Mouse (Mus musculus): ENCODE data around the gene Rora. TPM values are rescaled to one million over a fixed set of nuclear protein-coding genes. Genes with fewer than 3 reads are reported as not detected.

Gene Rora
- polyA plus RNA-seq, 1 experiment from 2014 or later = 43.6 TPM

DNA sequence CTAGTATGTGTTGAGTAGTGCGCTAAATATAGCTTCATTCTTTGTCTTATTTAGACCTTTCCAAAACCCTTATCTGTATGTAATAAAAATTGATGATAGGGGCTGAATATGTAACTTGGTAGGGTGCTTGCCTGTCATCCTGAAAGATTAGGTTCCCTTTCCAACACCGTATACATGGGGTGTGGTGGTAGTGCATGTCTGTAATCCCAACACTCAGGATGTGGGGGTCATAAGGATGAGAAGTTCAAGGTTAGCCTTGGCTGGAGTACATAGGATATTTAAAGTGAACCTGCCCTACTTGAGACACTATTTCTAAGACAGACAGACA is 743.8 kb downstream of the Rora start:
- 65% methylated on average over 2 of the region's 2 CpGs for WGBS
- Histone ChIP-seq H3K4me2 (ENCODE audit: low read length) (peak overlapping the region; percentile 75), H3K27ac (ENCODE audit: low read length) (peak overlapping the region; percentile 90), H3K4me1 (ENCODE audit: control insufficient read depth, insufficient read depth, low read length) (peaks cover 7% of the 10 kb centered on the region), H3K27me3 (ENCODE audit: control insufficient read depth, insufficient read depth, low read depth, low read length) (no peaks in the 10 kb centered on the region), H3K36me3 (ENCODE audit: control insufficient read depth, insufficient read depth, low read length) (no peaks in the 10 kb centered on the region), H3K9ac (ENCODE audit: low read depth, low read length) (peak overlapping the region; percentile 88), H3K9me3 (replicated peaks; ENCODE audit: control insufficient read depth, low read length, poor library complexity, severe bottlenecking) (no peaks in the 10 kb centered on the region), H3K4me3 (ENCODE audit: low read depth, low read length) (peak overlapping the region; percentile 66)
- peak; percentile 72 for ATAC-seq

DNA sequence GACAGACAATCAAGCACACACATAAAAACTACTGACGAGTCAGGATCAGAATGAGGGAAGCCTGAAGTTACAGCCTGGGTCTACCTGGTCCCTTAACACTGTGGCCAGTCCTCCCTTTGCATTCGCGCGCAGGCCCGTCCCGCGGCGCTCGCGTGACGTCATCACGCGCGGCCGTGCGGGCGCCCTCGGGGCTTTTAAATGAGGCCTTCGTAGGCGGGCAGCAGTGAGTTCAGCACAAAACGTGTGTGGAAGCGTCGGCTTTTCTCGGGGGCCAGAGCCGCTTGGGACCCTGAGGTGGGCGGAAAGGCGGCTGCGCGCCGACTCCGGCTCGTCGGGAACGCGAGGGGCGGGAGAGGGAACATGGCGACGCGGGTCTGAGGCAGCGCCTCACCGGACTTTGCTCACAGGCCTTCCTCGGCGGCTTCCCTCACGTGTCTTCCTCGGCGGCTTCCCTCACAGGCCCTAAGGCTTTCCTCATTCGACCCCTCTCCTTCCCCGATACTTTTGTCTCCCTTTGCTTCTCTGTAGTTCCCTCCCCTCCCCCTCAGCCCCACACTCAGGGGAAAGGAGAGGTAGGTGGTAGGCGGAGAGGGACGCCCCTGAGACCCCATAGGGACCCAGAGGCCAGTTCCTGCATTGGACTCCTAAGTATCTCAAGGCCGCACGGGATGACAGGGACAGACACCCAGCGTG is 744.3 kb downstream of the Rora start, which contains the start of gene Ice2:
Gene Ice2, plus strand, starts transcription at position 147 of the 693 bp plus-strand sequence.
- Histone ChIP-seq H3K9me3 (replicated peaks; ENCODE audit: control insufficient read depth, low read length, poor library complexity, severe bottlenecking) (no peaks in the 10 kb centered on the region), H3K27ac (ENCODE audit: low read length) (peak within 1 kb of the TSS; percentile 90), H3K4me3 (ENCODE audit: low read depth, low read length) (peak within 1 kb of the TSS; percentile 66), H3K4me2 (ENCODE audit: low read length) (peak within 1 kb of the TSS; percentile 75), H3K27me3 (ENCODE audit: control insufficient read depth, insufficient read depth, low read depth, low read length) (no peaks in the 10 kb centered on the region), H3K9ac (ENCODE audit: low read depth, low read length) (peak within 1 kb of the TSS; percentile 88), H3K36me3 (ENCODE audit: control insufficient read depth, insufficient read depth, low read length) (no peaks in the 10 kb centered on the region), H3K4me1 (ENCODE audit: control insufficient read depth, insufficient read depth, low read length) (peaks cover 7% of the 10 kb centered on the region)
- peak; percentile 91 for ATAC-seq
- under 1% methylated on average over 53 of the region's 53 CpGs for WGBS

DNA sequence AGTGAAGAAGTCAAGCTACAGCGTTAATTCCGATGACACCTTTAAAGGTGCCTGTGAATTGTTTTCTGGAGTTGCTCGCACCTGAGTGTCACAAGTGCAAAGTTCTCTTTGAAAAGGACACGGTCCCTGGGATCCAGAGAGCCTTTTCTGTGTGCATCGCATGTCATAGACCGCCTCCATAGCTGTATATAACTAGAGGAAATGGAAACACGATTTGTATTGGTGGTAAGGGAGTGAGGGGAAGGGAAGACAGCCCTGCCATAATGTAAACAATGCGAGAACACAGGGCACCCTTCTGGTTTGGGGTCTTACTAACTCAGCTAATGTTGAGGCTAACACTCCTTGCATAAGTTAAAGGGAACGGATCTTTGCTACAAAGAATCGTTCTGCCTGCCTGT is 744.9 kb downstream of the Rora start:
- Histone ChIP-seq H3K36me3 (ENCODE audit: control insufficient read depth, insufficient read depth, low read length) (no peaks in the 10 kb centered on the region), H3K4me3 (ENCODE audit: low read depth, low read length) (peak overlapping the region; percentile 66), H3K9ac (ENCODE audit: low read depth, low read length) (peak overlapping the region; percentile 88), H3K4me2 (ENCODE audit: low read length) (peak overlapping the region; percentile 75), H3K4me1 (ENCODE audit: control insufficient read depth, insufficient read depth, low read length) (peaks cover 7% of the 10 kb centered on the region), H3K9me3 (replicated peaks; ENCODE audit: control insufficient read depth, low read length, poor library complexity, severe bottlenecking) (no peaks in the 10 kb centered on the region), H3K27me3 (ENCODE audit: control insufficient read depth, insufficient read depth, low read depth, low read length) (no peaks in the 10 kb centered on the region), H3K27ac (ENCODE audit: low read length) (peak overlapping the region; percentile 90)
- peak; percentile 38; the same call in 1 of the 2 replicates for ATAC-seq
- WGBS = 17% methylated on average over 10 of the region's 10 CpGs

DNA sequence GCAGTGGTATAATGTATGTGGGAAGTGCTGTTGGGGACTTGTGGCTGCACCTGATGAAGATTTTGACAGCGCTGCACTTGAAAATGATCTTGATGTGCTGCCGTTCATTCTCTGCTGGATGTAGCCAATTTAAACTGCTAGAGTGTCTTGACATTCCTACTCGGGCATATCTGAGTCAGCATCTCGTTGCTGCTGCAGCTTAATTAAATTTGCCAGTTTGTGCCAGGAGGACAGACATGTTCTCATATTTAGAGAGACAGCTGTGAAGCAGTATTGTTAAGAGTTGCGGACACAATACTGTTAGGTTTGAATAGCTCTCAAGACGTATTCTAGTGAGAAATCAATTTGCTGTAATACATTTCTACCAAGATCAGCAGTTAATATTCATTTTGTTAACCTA is 751.1 kb downstream of the Rora start:
- no peaks in the 10 kb centered on the region; the same call in 1 of the 2 replicates for H3K36me3 ChIP-seq (ENCODE audit: control insufficient read depth, insufficient read depth, low read length)
- no peak overlapping the region for H3K9ac ChIP-seq (ENCODE audit: low read depth, low read length)
- no peaks in the 10 kb centered on the region for H3K4me1 ChIP-seq (ENCODE audit: control insufficient read depth, insufficient read depth, low read length)
- H3K27ac ChIP-seq (ENCODE audit: low read length) = no peak overlapping the region
- no peaks in the 10 kb centered on the region for H3K9me3 ChIP-seq (replicated peaks; ENCODE audit: control insufficient read depth, low read length, poor library complexity, severe bottlenecking)
- H3K27me3 ChIP-seq (ENCODE audit: control insufficient read depth, insufficient read depth, low read depth, low read length) = no peaks in the 10 kb centered on the region
- no peak for ATAC-seq
- 61% methylated on average over 6 of the region's 6 CpGs for WGBS
- no peak overlapping the region for H3K4me2 ChIP-seq (ENCODE audit: low read length)
- no peak overlapping the region for H3K4me3 ChIP-seq (ENCODE audit: low read depth, low read length)

DNA sequence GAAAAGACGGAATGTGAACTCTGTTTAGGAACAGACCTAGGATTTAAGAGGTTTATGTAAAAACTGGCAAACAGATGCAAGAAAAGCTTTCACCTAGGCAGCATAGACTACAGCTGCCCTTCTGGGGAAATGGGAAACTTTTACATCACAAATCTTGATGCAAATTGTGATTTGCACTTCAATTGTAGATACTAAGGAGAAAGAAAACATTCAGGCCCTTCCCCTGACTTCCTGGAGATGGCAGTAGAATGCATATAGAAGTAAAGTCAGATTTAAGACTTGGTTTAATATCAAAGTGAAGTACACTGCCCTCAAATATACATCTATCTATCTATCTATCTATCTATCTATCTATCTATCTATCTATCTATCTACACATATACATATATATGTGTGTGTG is 765.9 kb downstream of the Rora start:
- H3K4me3 ChIP-seq (ENCODE audit: low read depth, low read length) = no peak overlapping the region
- H3K36me3 ChIP-seq (ENCODE audit: control insufficient read depth, insufficient read depth, low read length) = 0 out of 2 replicates have a peak, but pooled peaks cover 2% of the 10 kb centered on the region
- H3K9me3 ChIP-seq (replicated peaks; ENCODE audit: control insufficient read depth, low read length, poor library complexity, severe bottlenecking) = no peaks in the 10 kb centered on the region
- no peaks in the 10 kb centered on the region for H3K4me1 ChIP-seq (ENCODE audit: control insufficient read depth, insufficient read depth, low read length)
- H3K27ac ChIP-seq (ENCODE audit: low read length) = no peak overlapping the region
- no peak overlapping the region for H3K4me2 ChIP-seq (ENCODE audit: low read length)
- no peaks in the 10 kb centered on the region for H3K27me3 ChIP-seq (ENCODE audit: control insufficient read depth, insufficient read depth, low read depth, low read length)
- no peak for ATAC-seq
- WGBS = 97% methylated on average over 1 of the region's 1 CpGs
- H3K9ac ChIP-seq (ENCODE audit: low read depth, low read length) = no peak overlapping the region

DNA sequence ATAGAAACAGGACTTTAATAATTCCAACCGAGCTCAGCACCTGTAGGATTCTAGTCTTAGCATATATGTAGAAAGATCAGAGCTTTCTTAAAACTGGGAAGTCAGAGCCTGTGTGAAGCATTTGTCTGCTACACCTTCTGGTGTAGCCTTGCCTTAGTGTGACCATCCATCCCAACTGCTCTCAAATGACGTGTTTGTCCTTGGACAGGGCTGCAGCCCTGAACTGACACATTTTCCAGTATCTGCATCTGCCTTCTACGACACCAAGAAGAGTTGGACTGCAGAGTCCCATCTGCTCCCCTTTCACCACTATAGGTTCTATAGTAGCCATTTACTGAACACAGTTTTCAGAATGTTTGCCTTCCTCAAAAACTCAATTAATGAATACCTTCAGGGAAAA is 776.9 kb downstream of the Rora start:
- H3K4me3 ChIP-seq (ENCODE audit: low read depth, low read length) = no peak overlapping the region
- no peak overlapping the region for H3K9ac ChIP-seq (ENCODE audit: low read depth, low read length)
- WGBS = 88% methylated on average over 3 of the region's 3 CpGs
- no peaks in the 10 kb centered on the region for H3K9me3 ChIP-seq (replicated peaks; ENCODE audit: control insufficient read depth, low read length, poor library complexity, severe bottlenecking)
- peaks cover 8% of the 10 kb centered on the region for H3K36me3 ChIP-seq (ENCODE audit: control insufficient read depth, insufficient read depth, low read length)
- no peaks in the 10 kb centered on the region for H3K27me3 ChIP-seq (ENCODE audit: control insufficient read depth, insufficient read depth, low read depth, low read length)
- H3K27ac ChIP-seq (ENCODE audit: low read length) = no peak overlapping the region
- no peak for ATAC-seq
- peaks cover 11% of the 10 kb centered on the region for H3K4me1 ChIP-seq (ENCODE audit: control insufficient read depth, insufficient read depth, low read length)
- H3K4me2 ChIP-seq (ENCODE audit: low read length) = no peak overlapping the region

DNA sequence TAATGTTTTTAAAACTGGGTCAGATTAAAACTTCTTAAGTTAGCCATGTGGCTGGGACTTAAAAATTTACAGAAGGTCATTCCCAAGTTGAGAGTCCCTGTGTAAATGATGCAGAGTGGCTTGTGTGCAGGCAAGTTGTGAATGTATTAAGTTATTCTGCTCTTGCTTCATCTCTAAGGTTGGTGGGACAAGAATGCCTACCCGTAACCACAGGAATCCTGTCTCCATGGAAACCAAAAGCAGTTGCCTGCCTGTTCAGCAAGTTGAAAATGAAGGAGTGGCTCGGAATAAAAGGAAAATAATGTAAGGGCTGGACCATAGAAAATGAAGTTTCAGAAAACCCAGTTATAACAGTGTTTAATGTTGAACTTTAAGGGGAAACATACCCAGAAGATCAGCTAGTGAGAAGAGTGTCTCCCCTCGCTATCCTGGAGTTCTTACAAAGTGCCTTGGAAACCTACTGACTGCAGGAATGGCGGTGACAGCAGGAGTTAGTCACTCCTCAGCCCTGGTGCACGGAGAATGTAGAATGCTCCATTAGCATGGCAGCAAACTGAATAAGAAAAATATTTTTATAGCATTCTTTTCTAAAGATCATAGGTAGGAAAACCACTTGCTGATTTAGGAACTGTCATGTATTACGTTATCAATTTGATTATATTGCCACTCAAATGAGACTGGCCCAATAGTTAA is 778.4 kb downstream of the Rora start:
- 0 out of 2 replicates have a peak overlapping the region, but pooled peaks have one; percentile 16 for H3K4me2 ChIP-seq (ENCODE audit: low read length)
- WGBS = 20% methylated on average over 6 of the region's 6 CpGs
- no peaks in the 10 kb centered on the region for H3K27me3 ChIP-seq (ENCODE audit: control insufficient read depth, insufficient read depth, low read depth, low read length)
- no peak overlapping the region for H3K9ac ChIP-seq (ENCODE audit: low read depth, low read length)
- peak overlapping the region; percentile 63; the same call in 1 of the 2 replicates for H3K27ac ChIP-seq (ENCODE audit: low read length)
- no peak for ATAC-seq
- no peaks in the 10 kb centered on the region for H3K9me3 ChIP-seq (replicated peaks; ENCODE audit: control insufficient read depth, low read length, poor library complexity, severe bottlenecking)
- H3K4me3 ChIP-seq (ENCODE audit: low read depth, low read length) = no peak overlapping the region
- peaks cover 11% of the 10 kb centered on the region for H3K4me1 ChIP-seq (ENCODE audit: control insufficient read depth, insufficient read depth, low read length)
- peaks cover 4% of the 10 kb centered on the region for H3K36me3 ChIP-seq (ENCODE audit: control insufficient read depth, insufficient read depth, low read length)

DNA sequence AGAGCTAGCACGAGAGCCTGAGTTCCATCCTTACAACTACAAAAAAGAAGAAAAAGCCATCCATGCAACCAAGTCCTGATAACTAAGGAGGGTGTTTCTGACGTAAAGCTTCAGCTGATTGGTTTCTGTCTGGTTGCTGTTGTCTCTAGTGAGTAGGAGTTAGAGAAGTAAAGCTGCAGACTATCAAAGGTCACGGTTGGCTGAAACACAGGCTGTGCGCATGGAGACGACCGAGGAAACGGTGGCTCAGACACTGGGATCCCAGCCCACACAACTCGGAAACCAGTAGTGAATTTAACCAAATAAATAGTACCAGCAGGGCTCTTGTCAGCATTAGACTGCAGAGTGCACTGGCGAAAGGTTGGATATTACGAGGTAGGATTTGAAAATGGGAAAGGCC is 781.6 kb downstream of the Rora start:
- no peaks in the 10 kb centered on the region for H3K9me3 ChIP-seq (replicated peaks; ENCODE audit: control insufficient read depth, low read length, poor library complexity, severe bottlenecking)
- no peak overlapping the region for H3K4me2 ChIP-seq (ENCODE audit: low read length)

DNA sequence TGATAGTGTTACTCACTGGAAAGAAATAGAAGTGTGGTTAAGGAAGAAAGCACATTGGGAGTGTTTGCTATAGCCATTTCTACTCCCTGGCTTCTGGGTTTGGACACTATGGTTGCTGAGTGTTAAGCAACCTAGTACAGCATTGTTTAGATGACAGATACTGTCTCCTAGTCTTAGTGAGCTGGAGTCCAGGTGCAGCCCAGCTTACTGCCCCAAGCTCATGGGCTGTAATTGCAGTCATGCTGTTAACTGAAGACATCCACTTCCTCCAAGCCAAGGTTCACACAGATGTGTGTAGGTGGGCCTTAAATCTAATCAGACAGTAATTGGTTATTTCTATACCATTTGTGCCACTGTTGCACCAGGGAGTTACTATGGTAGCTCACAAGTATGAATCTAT is 782.1 kb downstream of the Rora start:
- Histone ChIP-seq H3K27me3 (ENCODE audit: control insufficient read depth, insufficient read depth, low read depth, low read length) (no peaks in the 10 kb centered on the region), H3K4me2 (ENCODE audit: low read length) (no peak overlapping the region), H3K9me3 (replicated peaks; ENCODE audit: control insufficient read depth, low read length, poor library complexity, severe bottlenecking) (no peaks in the 10 kb centered on the region), H3K36me3 (ENCODE audit: control insufficient read depth, insufficient read depth, low read length) (no peaks in the 10 kb centered on the region), H3K9ac (ENCODE audit: low read depth, low read length) (no peak overlapping the region), H3K27ac (ENCODE audit: low read length) (no peak overlapping the region), H3K4me3 (ENCODE audit: low read depth, low read length) (no peak overlapping the region), H3K4me1 (ENCODE audit: control insufficient read depth, insufficient read depth, low read length) (peaks cover 13% of the 10 kb centered on the region)
- ATAC-seq = no peak

More for the DNA sequence above, 781.6 kb downstream of the Rora start:
- H3K4me1 ChIP-seq (ENCODE audit: control insufficient read depth, insufficient read depth, low read length) = peaks cover 13% of the 10 kb centered on the region
- no peak overlapping the region for H3K4me3 ChIP-seq (ENCODE audit: low read depth, low read length)
- no peak for ATAC-seq
- no peak overlapping the region for H3K9ac ChIP-seq (ENCODE audit: low read depth, low read length)
- WGBS = 72% methylated on average over 10 of the region's 10 CpGs
- no peaks in the 10 kb centered on the region for H3K27me3 ChIP-seq (ENCODE audit: control insufficient read depth, insufficient read depth, low read depth, low read length)
- H3K36me3 ChIP-seq (ENCODE audit: control insufficient read depth, insufficient read depth, low read length) = no peaks in the 10 kb centered on the region
- no peak overlapping the region for H3K27ac ChIP-seq (ENCODE audit: low read length)
